Mouse (Mus musculus) liver, embryonic 14.5 days (tissue): ENCODE results near the gene Stag1. TPM values are rescaled to one million over a fixed set of nuclear protein-coding genes. Genes with fewer than 3 reads are reported as not detected.

Experiments used
- ATAC-seq: fragments of 200-750 bp; cut with Nextera tagmentation; 2 replicates; pipeline ENCODE4 v1.8.0; 2017; ENCODE audit warnings: moderate number of reproducible peaks, mild to moderate bottlenecking, moderate library complexity; ENCODE audit not compliant: insufficient read depth
- DNase-seq, 3 experiments: peaks; one replicate each; pipeline ENCODE4 v3.0.0-alpha.2; 2012 to 2013; ENCODE audit warnings: low read depth in 3 of 3, low spot score in 3 of 3
- H3K27ac ChIP-seq: fragments of 300-500 bp; sonication (generic); 2 replicates; pipeline ENCODE4 v1.5.1; 2014; ENCODE audit warnings: moderate library complexity, mild to moderate bottlenecking, control low read depth, inconsistent platforms
- H3K27me3 ChIP-seq: fragments of 300-500 bp; sonication (generic); 2 replicates; pipeline ENCODE4 v1.6.1; 2014; ENCODE audit warnings: mild to moderate bottlenecking, low read length, moderate library complexity; ENCODE audit not compliant: control insufficient read depth, insufficient read depth
- H3K36me3 ChIP-seq: fragments of 300-500 bp; sonication (generic); replicated peaks from 2 replicates; pipeline ENCODE4 v1.6.1; 2014; ENCODE audit warnings: low read depth; ENCODE audit not compliant: control insufficient read depth, insufficient read depth
- H3K4me1 ChIP-seq, 2 experiments: fragments of 200-500 bp in 1 of 2; fragments of 300-500 bp in 1 of 2; sonication (generic) in 1 of 2; replicated peaks; 2 replicates each; pipeline ENCODE4 v1.6.1; 2012 to 2014; ENCODE audit warnings: antibody characterized with exemption in 1 of 2, inconsistent platforms in 1 of 2, low read length in 1 of 2; ENCODE audit not compliant: control insufficient read depth in 2 of 2, insufficient read depth in 2 of 2
- H3K4me2 ChIP-seq: fragments of 300-500 bp; sonication (generic); 2 replicates; pipeline ENCODE4 v1.6.1; 2014; ENCODE audit warnings: low read depth, mild to moderate bottlenecking, control low read depth, moderate library complexity
- H3K4me3 ChIP-seq, 2 experiments: fragments of 200-500 bp in 1 of 2; fragments of 300-500 bp in 1 of 2; sonication (generic) in 1 of 2; 2 replicates each; pipeline ENCODE4 v1.5.1; 2012 to 2014; ENCODE audit warnings: low read depth in 2 of 2, low read length in 2 of 2, mild to moderate bottlenecking in 2 of 2, control low read depth in 1 of 2, inconsistent platforms in 1 of 2, moderate library complexity in 1 of 2; ENCODE audit not compliant: insufficient read depth in 1 of 2
- H3K9ac ChIP-seq: fragments of 300-500 bp; sonication (generic); replicated peaks from 2 replicates; pipeline ENCODE4 v1.6.1; 2014; ENCODE audit warnings: mild to moderate bottlenecking, control low read depth, moderate library complexity
- H3K9me3 ChIP-seq: fragments of 300-500 bp; sonication (generic); 2 replicates; pipeline ENCODE4 v1.6.1; 2016; ENCODE audit warnings: low read length, mixed read lengths; ENCODE audit not compliant: control insufficient read depth
- CTCF ChIP-seq: IDR thresholded peaks from 2 replicates; pipeline ENCODE4 v1.5.1; 2016; ENCODE audit warnings: antibody characterized with exemption, low read depth, control low read depth
- EP300 ChIP-seq: IDR thresholded peaks from 2 replicates; pipeline ENCODE4 v1.6.1; 2016; ENCODE audit warnings: antibody characterized with exemption, low read depth
- WGBS: fragments of 180-500 bp; shearing (Covaris S2); extraction: QIAGEN DNeasy Blood & Tissue Kit; methylation state at CpG from one replicate; pipeline ENCODE4 v1.1.7; 2014; ENCODE audit not compliant: insufficient replicate concordance; 5-methylcytosine and 5-hydroxymethylcytosine counted together
- polyA plus RNA-seq, 2 experiments: library from polyadenylated mRNA; depleted of rRNA in 1 of 2; stranded (reverse) in 1 of 2; unstranded in 1 of 2; fragments of >200 nt; fragmentation: Nextera tagmentation in 1 of 2; extraction: Ambion mirVana in 1 of 2; gene quantifications; 2 replicates each; pipeline versions ENCODE4 v1.2.1 to v1.2.3; 2012 to 2014

Stag1 gene
- polyA plus RNA-seq, 2 experiments = 11.6 to 18.2 TPM

- Histone ChIP-seq H3K9ac (no peak overlapping the region), H3K4me2 (no peak overlapping the region), H3K9me3 (no peaks in the 10 kb centered on the region), H3K27me3 (peaks cover 26% of the 10 kb centered on the region), H3K36me3 (no peaks in the 10 kb centered on the region), H3K4me1 (no peaks in the 10 kb centered on the region), H3K4me3 (no peak overlapping the region), H3K27ac (no peak overlapping the region)
- DNase-seq = no peak
- no peak for ATAC-seq
- no peak for TF ChIP-seq CTCF
- WGBS = 35% methylated on average over 5 of the region's 5 CpGs
These were observed 23.7 kb upstream of the Stag1 start for GRCm38 (mm10) chr9:100573942-100574341.

GRCm38 (mm10) chr9:100580196-100580740 is 17.3 kb upstream of the Stag1 start:
- Histone ChIP-seq H3K27ac (no peak overlapping the region), H3K36me3 (no peaks in the 10 kb centered on the region), H3K4me1 (peaks cover 3 to 7% of the 10 kb centered on the region in 2 experiments), H3K9ac (no peak overlapping the region), H3K4me2 (no peak overlapping the region), H3K4me3 (no peak overlapping the region), H3K9me3 (no peaks in the 10 kb centered on the region), H3K27me3 (no peaks in the 10 kb centered on the region)
- ATAC-seq (no peak), DNase-seq (no peak)
- no peak for TF ChIP-seq CTCF
- TF ChIP-seq EP300 = no peak
- WGBS = 62% methylated on average over 20 of the region's 20 CpGs

- Histone ChIP-seq H3K36me3 (no peaks in the 10 kb centered on the region), H3K4me3 (no peak overlapping the region), H3K9ac (no peak overlapping the region), H3K4me2 (no peak overlapping the region), H3K9me3 (no peaks in the 10 kb centered on the region), H3K27ac (no peak overlapping the region), H3K27me3 (no peaks in the 10 kb centered on the region), H3K4me1 (peaks cover 3 to 7% of the 10 kb centered on the region in 2 experiments)
- TF ChIP-seq CTCF (no peak), EP300 (no peak)
- DNase-seq (no peak), ATAC-seq (no peak)
- 61% methylated on average over 13 of the region's 13 CpGs for WGBS
These were observed 15.8 kb upstream of the Stag1 start for GRCm38 (mm10) chr9:100581543-100582492.

DNA sequence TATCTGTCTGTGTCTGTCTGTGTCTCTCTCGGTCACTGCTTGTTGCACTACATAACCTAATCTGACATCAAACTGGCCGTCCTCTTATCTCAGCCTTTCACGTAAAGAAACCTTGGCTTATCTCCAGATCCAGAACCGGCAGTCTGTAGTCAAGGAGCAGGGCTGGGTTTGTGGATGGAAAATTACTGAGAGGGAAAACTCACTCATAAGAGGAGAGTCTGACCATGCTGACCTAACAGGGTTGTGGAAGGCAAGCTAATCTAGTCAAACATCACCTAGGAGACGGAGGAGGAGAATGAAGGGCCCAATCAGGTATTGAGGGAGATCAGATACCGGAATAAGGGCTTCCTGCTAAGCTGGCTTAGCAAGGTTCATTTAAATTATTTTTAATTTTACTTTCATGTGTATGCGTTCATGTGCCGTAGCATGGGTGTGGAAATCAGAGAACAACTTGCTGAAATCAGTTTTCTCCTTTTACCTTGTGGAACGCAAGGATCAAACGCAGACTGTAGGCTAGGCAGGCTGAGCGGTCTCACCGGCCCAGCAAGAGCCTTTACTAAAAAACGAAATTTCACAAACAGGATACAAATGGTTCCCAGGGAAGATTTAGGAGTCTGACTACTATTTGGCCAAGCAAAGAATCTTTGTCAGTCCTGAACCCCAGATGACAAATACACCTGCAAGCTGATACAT is 14.6 kb upstream of the Stag1 start:
- DNase-seq = no peak
- no peak overlapping the region for H3K4me2 ChIP-seq
- TF ChIP-seq CTCF = no peak
- TF ChIP-seq EP300 = no peak

GRCm38 (mm10) chr9:100584031-100584430 is 13.6 kb upstream of the Stag1 start:
- Histone ChIP-seq H3K27ac (no peak overlapping the region), H3K4me3 (no peak overlapping the region), H3K4me2 (no peak overlapping the region), H3K9ac (no peak overlapping the region), H3K4me1 (peaks cover 3 to 7% of the 10 kb centered on the region in 2 experiments), H3K9me3 (no peaks in the 10 kb centered on the region), H3K27me3 (no peaks in the 10 kb centered on the region), H3K36me3 (no peaks in the 10 kb centered on the region)
- DNase-seq (no peak), ATAC-seq (no peak)
- 73% methylated on average over 4 of the region's 4 CpGs for WGBS
- TF ChIP-seq EP300 (no peak), CTCF (no peak)

More for the DNA sequence above, 14.6 kb upstream of the Stag1 start:
- 43% methylated on average over 13 of the region's 13 CpGs for WGBS
- Histone ChIP-seq H3K4me1 (peaks cover 3 to 7% of the 10 kb centered on the region in 2 experiments), H3K36me3 (no peaks in the 10 kb centered on the region), H3K9ac (no peak overlapping the region), H3K27ac (no peak overlapping the region), H3K27me3 (no peaks in the 10 kb centered on the region), H3K4me3 (no peak overlapping the region), H3K9me3 (no peaks in the 10 kb centered on the region)
- no peak for ATAC-seq
